Mouse (Mus musculus) C2C12 (cell line): Measurements from ENCODE around the gene Camta1.

Experiments
- CTCF ChIP-seq: IDR thresholded peaks from one replicate; pipeline ENCODE4 v1.5.1; 2011; ENCODE audit not compliant: control insufficient read depth, insufficient read depth, insufficient read length
- USF1 ChIP-seq: IDR thresholded peaks from one replicate; pipeline ENCODE4 v1.6.1; 2011; ENCODE audit warnings: low read depth, mild to moderate bottlenecking, control low read depth, moderate library complexity

- TF ChIP-seq CTCF (no peak), USF1 (no peak)
Measured at GRCm38 (mm10) chr4:151437859-151438258, 423.8 kb downstream of the Camta1 start.
